Mouse (Mus musculus): ENCODE results near the gene Gm15130. TPM values are rescaled to one million over a fixed set of nuclear protein-coding genes. Genes with fewer than 3 reads are reported as not detected.

The Gm15130 gene
- polyA plus RNA-seq (2015; fragmentation: Illumina TruSeq; extraction: RNeasy Lipid Tissue Mini Kit (QIAGEN cat#74804); ENCODE audit: low read depth, low replicate concordance) = not detected

GRCm38 (mm10) chr2:111152836-111153235 lies at the start of gene Gm15130:
Gene Gm15130 (minus strand): TSS chr2:111152936.

GRCm38 (mm10) chr2:111105882-111106281 lies 46.9 kb downstream of the Gm15130 start, which contains the start of gene Gm13941:
Gene Gm13941 (minus strand): TSS chr2:111105982.

Other genes with a start within 250 kb of the Gm15130 start
- 64.1 TPM for gene Ano3, start 202.0 kb downstream of the Gm15130 start, polyA plus RNA-seq (2015; fragmentation: Illumina TruSeq; extraction: RNeasy Lipid Tissue Mini Kit (QIAGEN cat#74804); ENCODE audit: low read depth, low replicate concordance)
- gene Gm13941, start 47.0 kb downstream of the Gm15130 start, polyA plus RNA-seq (2015; fragmentation: Illumina TruSeq; extraction: RNeasy Lipid Tissue Mini Kit (QIAGEN cat#74804); ENCODE audit: low read depth, low replicate concordance) = not detected
- not detected for gene 4930430A15Rik, start 76.7 kb upstream of the Gm15130 start, polyA plus RNA-seq (2015; fragmentation: Illumina TruSeq; extraction: RNeasy Lipid Tissue Mini Kit (QIAGEN cat#74804); ENCODE audit: low read depth, low replicate concordance)
- gene Olfr1275, start 82.3 kb upstream of the Gm15130 start, polyA plus RNA-seq (2015; fragmentation: Illumina TruSeq; extraction: RNeasy Lipid Tissue Mini Kit (QIAGEN cat#74804); ENCODE audit: low read depth, low replicate concordance) = not detected
- not detected for gene Olfr1276, start 101.6 kb upstream of the Gm15130 start, polyA plus RNA-seq (2015; fragmentation: Illumina TruSeq; extraction: RNeasy Lipid Tissue Mini Kit (QIAGEN cat#74804); ENCODE audit: low read depth, low replicate concordance)
- gene Olfr1277, start 121.2 kb upstream of the Gm15130 start, polyA plus RNA-seq (2015; fragmentation: Illumina TruSeq; extraction: RNeasy Lipid Tissue Mini Kit (QIAGEN cat#74804); ENCODE audit: low read depth, low replicate concordance) = not detected
- gene Olfr1278, start 137.2 kb upstream of the Gm15130 start, polyA plus RNA-seq (2015; fragmentation: Illumina TruSeq; extraction: RNeasy Lipid Tissue Mini Kit (QIAGEN cat#74804); ENCODE audit: low read depth, low replicate concordance) = not detected
- gene Olfr1279, start 147.7 kb upstream of the Gm15130 start, polyA plus RNA-seq (2015; fragmentation: Illumina TruSeq; extraction: RNeasy Lipid Tissue Mini Kit (QIAGEN cat#74804); ENCODE audit: low read depth, low replicate concordance) = not detected
- gene Olfr1280, start 161.1 kb upstream of the Gm15130 start, polyA plus RNA-seq (2015; fragmentation: Illumina TruSeq; extraction: RNeasy Lipid Tissue Mini Kit (QIAGEN cat#74804); ENCODE audit: low read depth, low replicate concordance) = not detected
- gene Olfr1281, start 173.6 kb upstream of the Gm15130 start, polyA plus RNA-seq (2015; fragmentation: Illumina TruSeq; extraction: RNeasy Lipid Tissue Mini Kit (QIAGEN cat#74804); ENCODE audit: low read depth, low replicate concordance) = not detected
- not detected for gene Olfr1282, start 183.1 kb upstream of the Gm15130 start, polyA plus RNA-seq (2015; fragmentation: Illumina TruSeq; extraction: RNeasy Lipid Tissue Mini Kit (QIAGEN cat#74804); ENCODE audit: low read depth, low replicate concordance)
- gene Olfr1283, start 213.9 kb upstream of the Gm15130 start, polyA plus RNA-seq (2015; fragmentation: Illumina TruSeq; extraction: RNeasy Lipid Tissue Mini Kit (QIAGEN cat#74804); ENCODE audit: low read depth, low replicate concordance) = not detected
- gene Olfr1284, start 222.6 kb upstream of the Gm15130 start, polyA plus RNA-seq (2015; fragmentation: Illumina TruSeq; extraction: RNeasy Lipid Tissue Mini Kit (QIAGEN cat#74804); ENCODE audit: low read depth, low replicate concordance) = not detected